Mouse (Mus musculus) stomach, embryonic 14.5 days (tissue): Measurements from ENCODE around the gene Pon2. TPM values are rescaled to one million over a fixed set of nuclear protein-coding genes. Genes with fewer than 3 reads are reported as not detected.
"Not testable (repeated sequence)": the region's sequence is repeated elsewhere in the genome, so short reads cannot be mapped to it uniquely, and the experiment has no call there.

Experiments used
- ATAC-seq: fragments of 200-750 bp; cut with Nextera tagmentation; 2 replicates; pipeline ENCODE4 v1.8.0; 2017; ENCODE audit warnings: low read depth, moderate TSS enrichment; ENCODE audit not compliant: insufficient number of reproducible peaks, insufficient read depth, low FRiP score
- H3K27ac ChIP-seq: fragments of 300-500 bp; sonication (generic); 2 replicates; pipeline ENCODE4 v1.5.1; 2014; ENCODE audit warnings: mild to moderate bottlenecking, low read length, moderate library complexity, mixed read lengths
- H3K27me3 ChIP-seq: fragments of 300-500 bp; sonication (generic); 2 replicates; pipeline ENCODE4 v1.6.1; 2014; ENCODE audit warnings: low read length, control low read depth, mixed read lengths; ENCODE audit not compliant: control insufficient read depth, insufficient read depth
- H3K36me3 ChIP-seq: fragments of 300-500 bp; sonication (generic); 2 replicates; pipeline ENCODE4 v1.6.1; 2014; ENCODE audit warnings: mild to moderate bottlenecking, control low read depth, low read length, moderate library complexity, mixed read lengths; ENCODE audit not compliant: control insufficient read depth, insufficient read depth
- H3K4me1 ChIP-seq: fragments of 300-500 bp; sonication (generic); 2 replicates; pipeline ENCODE4 v1.6.1; 2014; ENCODE audit warnings: low read length, control low read depth, mixed read lengths; ENCODE audit not compliant: control insufficient read depth, insufficient read depth
- H3K4me2 ChIP-seq: fragments of 300-500 bp; sonication (generic); replicated peaks from 2 replicates; pipeline ENCODE4 v1.6.1; 2014; ENCODE audit warnings: low read depth, low read length, control low read depth
- H3K4me3 ChIP-seq: fragments of 300-500 bp; sonication (generic); 2 replicates; pipeline ENCODE4 v1.5.1; 2014; ENCODE audit warnings: low read depth, low read length, control low read depth
- H3K9ac ChIP-seq: fragments of 300-500 bp; sonication (generic); replicated peaks from 2 replicates; pipeline ENCODE4 v1.6.1; 2014; ENCODE audit warnings: low read depth, mild to moderate bottlenecking, control low read depth, low read length, moderate library complexity, mixed read lengths
- H3K9me3 ChIP-seq: fragments of 300-500 bp; sonication (generic); 2 replicates; pipeline ENCODE4 v1.6.1; 2016; ENCODE audit warnings: low read depth, low read length, control low read depth; ENCODE audit not compliant: control insufficient read depth
- WGBS: fragments of 180-500 bp; shearing (Covaris S2); extraction: QIAGEN DNeasy Blood & Tissue Kit; methylation state at CpG from one replicate; pipeline ENCODE4 v1.1.7; 2014; 5-methylcytosine and 5-hydroxymethylcytosine counted together
- polyA plus RNA-seq: library from polyadenylated mRNA; unstranded; fragments of >200 nt; fragmentation: Nextera tagmentation; extraction: Ambion mirVana; gene quantifications from 2 replicates; pipeline ENCODE4 v1.2.1, GENCODE M21; 2014

The Pon2 gene
- polyA plus RNA-seq, 1 experiment from 2014 or later, result 56.5 TPM

DNA sequence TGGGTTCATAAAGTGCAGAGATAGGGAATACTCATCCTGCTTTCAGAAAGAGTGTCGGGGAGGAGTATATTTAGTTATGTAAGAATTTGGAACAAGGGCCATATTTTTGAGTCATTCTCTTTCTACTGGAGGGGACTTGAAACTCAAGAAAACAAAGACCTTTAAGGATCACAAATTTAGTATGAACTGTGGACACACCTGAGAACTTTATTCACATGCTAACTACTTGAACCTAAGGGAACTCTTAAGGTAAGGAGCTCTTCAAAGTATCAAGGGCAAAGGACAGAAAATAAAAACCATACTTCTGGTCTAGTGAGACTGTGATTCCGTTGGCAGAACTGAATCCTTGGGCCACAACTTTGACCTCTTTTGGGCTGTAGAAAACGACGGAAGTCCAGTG, 66.2 kb downstream of the Pon2 start:
- Histone ChIP-seq H3K36me3 (no peaks in the 10 kb centered on the region), H3K27me3 (no peaks in the 10 kb centered on the region), H3K27ac (no peak overlapping the region), H3K4me1 (no peaks in the 10 kb centered on the region), H3K9ac (no peak overlapping the region), H3K9me3 (no peaks in the 10 kb centered on the region), H3K4me2 (no peak overlapping the region), H3K4me3 (no peak overlapping the region)
- WGBS, result 88% methylated on average over 4 of the region's 4 CpGs
- ATAC-seq, result no peak

- Histone ChIP-seq H3K36me3 (no peaks in the 10 kb centered on the region), H3K4me3 (no peak overlapping the region), H3K4me2 (no peak overlapping the region), H3K9ac (no peak overlapping the region), H3K4me1 (no peaks in the 10 kb centered on the region), H3K27ac (no peak overlapping the region), H3K27me3 (no peaks in the 10 kb centered on the region), H3K9me3 (no peaks in the 10 kb centered on the region)
- no peak for ATAC-seq
- 90% methylated on average over 5 of the region's 5 CpGs for WGBS
Observed at GRCm38 (mm10) chr6:5230261-5230660, 68.0 kb downstream of the Pon2 start.

DNA sequence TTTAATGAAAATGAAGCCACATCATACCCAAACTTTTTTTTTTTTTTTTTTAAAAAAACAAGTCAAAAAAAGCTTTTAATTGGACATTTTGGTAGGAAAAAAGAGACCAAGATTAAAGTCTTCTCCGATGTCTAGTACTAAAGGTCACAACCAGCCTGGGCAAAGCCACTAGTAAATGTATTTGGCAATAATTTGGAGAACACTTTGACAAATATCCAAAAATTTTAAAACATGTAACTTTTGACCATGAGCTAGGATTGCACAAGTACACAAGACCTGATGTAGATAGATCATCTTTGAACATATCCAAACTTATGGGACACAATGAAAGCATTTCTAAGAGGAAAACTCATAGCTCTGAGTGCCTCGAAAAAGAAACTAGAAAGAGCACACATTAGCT, 74.7 kb downstream of the Pon2 start:
- 91% methylated on average over 2 of the region's 2 CpGs for WGBS
- not testable (repeated sequence) for H3K27ac ChIP-seq, H3K4me1 ChIP-seq, ATAC-seq, H3K36me3 ChIP-seq, H3K4me3 ChIP-seq, H3K9ac ChIP-seq, H3K27me3 ChIP-seq, H3K9me3 ChIP-seq, H3K4me2 ChIP-seq

GRCm38 (mm10) chr6:5222080-5222479, 76.2 kb downstream of the Pon2 start:
- Histone ChIP-seq H3K9ac (no peak overlapping the region), H3K36me3 (no peaks in the 10 kb centered on the region), H3K27ac (no peak overlapping the region), H3K4me2 (no peak overlapping the region), H3K27me3 (no peaks in the 10 kb centered on the region), H3K4me1 (no peaks in the 10 kb centered on the region), H3K9me3 (no peaks in the 10 kb centered on the region), H3K4me3 (no peak overlapping the region)
- 72% methylated on average over 3 of the region's 3 CpGs for WGBS
- no peak for ATAC-seq

GRCm38 (mm10) chr6:5218190-5218589, 80.1 kb downstream of the Pon2 start:
- WGBS, result 90% methylated on average over 4 of the region's 4 CpGs

More at GRCm38 (mm10) chr6:5218190-5218589, 80.1 kb downstream of the Pon2 start:
- no peak overlapping the region for H3K4me2 ChIP-seq
- no peaks in the 10 kb centered on the region for H3K4me1 ChIP-seq
- ATAC-seq, result no peak
- H3K4me3 ChIP-seq, result no peak overlapping the region
- H3K27ac ChIP-seq, result no peak overlapping the region
- H3K9ac ChIP-seq, result no peak overlapping the region
- no peaks in the 10 kb centered on the region for H3K27me3 ChIP-seq
- no peaks in the 10 kb centered on the region for H3K9me3 ChIP-seq
- no peaks in the 10 kb centered on the region for H3K36me3 ChIP-seq

Other genes starting within 250 kb of the Pon2 start
- gene Pon1, start 104.5 kb downstream of the Pon2 start, polyA plus RNA-seq, result not detected in 2 replicates
- gene Pon3, start 42.2 kb downstream of the Pon2 start, polyA plus RNA-seq, result 16.3 and 20.1 TPM in 2 replicates
- gene Asb4, start 84.9 kb upstream of the Pon2 start, polyA plus RNA-seq, result 12.4 and 15.8 TPM in 2 replicates
- 1.0 and 4.0 TPM in 2 replicates for gene Pdk4, start 197.9 kb upstream of the Pon2 start, polyA plus RNA-seq